Mouse (Mus musculus) cortical plate, adult 2 months (tissue): ENCODE results near the gene Olfr10.

Source experiments
- CTCF ChIP-seq: fragments of 200-500 bp; IDR thresholded peaks from 2 replicates; pipeline ENCODE4 v1.5.1; 2011; ENCODE audit warnings: mild to moderate bottlenecking, control low read depth, low read length; ENCODE audit not compliant: insufficient read depth; ENCODE audit errors: extremely low read depth
- POLR2A ChIP-seq: fragments of 200-500 bp; IDR thresholded peaks from 2 replicates; pipeline ENCODE4 v1.6.1; 2011; ENCODE audit warnings: mild to moderate bottlenecking, low read length, control low read depth; ENCODE audit not compliant: insufficient read depth; ENCODE audit errors: extremely low read depth

DNA sequence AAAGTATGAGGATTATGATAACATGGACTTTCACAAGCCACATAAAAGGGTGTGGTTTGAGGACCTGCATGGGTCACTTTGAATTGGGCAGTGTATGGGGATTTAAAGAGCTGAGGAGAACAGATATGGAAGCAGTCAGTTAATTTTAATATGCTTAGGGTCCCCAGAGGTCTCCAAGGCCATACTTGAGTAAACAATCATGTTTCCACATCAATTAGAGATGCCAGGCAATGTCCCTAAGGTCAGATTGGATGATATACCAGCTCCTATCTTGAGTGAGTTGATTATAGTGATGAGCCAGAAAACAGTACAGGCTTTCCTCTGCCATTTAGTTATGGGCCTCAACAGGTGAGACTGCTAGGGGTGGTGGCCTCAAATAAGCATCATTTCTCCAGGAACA, at the start of gene Olfr10:
- TF ChIP-seq CTCF: no peak
- no peak for TF ChIP-seq POLR2A
